Mouse (Mus musculus) midbrain, embryonic 11.5 days (tissue): ENCODE measurements around the gene Tor1a. TPM values are rescaled to one million over a fixed set of nuclear protein-coding genes. Genes with fewer than 3 reads are reported as not detected.

Source experiments
- ATAC-seq: fragments of 200-750 bp; cut with Nextera tagmentation; 2 replicates; pipeline ENCODE4 v1.8.0; 2017; ENCODE audit warnings: moderate TSS enrichment, moderate library complexity; ENCODE audit not compliant: low FRiP score
- DNase-seq: peaks from one replicate; pipeline ENCODE4 v3.0.0; 2015; ENCODE audit warnings: low spot score; ENCODE audit errors: missing footprints
- H3K27ac ChIP-seq: fragments of 300-500 bp; sonication (generic); 2 replicates; pipeline ENCODE4 v1.5.1; 2014; ENCODE audit warnings: low read depth, low read length
- H3K27me3 ChIP-seq: fragments of 300-500 bp; sonication (generic); 2 replicates; pipeline ENCODE4 v1.6.1; 2014; ENCODE audit warnings: mild to moderate bottlenecking, low read length, moderate library complexity, mixed read lengths; ENCODE audit not compliant: control insufficient read depth, insufficient read depth
- H3K36me3 ChIP-seq: fragments of 300-500 bp; sonication (generic); 2 replicates; pipeline ENCODE4 v1.6.1; 2014; ENCODE audit warnings: mild to moderate bottlenecking, low read length, moderate library complexity, mixed read lengths; ENCODE audit not compliant: control insufficient read depth, insufficient read depth
- H3K4me1 ChIP-seq: fragments of 300-500 bp; sonication (generic); 2 replicates; pipeline ENCODE4 v1.6.1; 2014; ENCODE audit warnings: low read length; ENCODE audit not compliant: control insufficient read depth, insufficient read depth
- H3K4me2 ChIP-seq: fragments of 300-500 bp; sonication (generic); 2 replicates; pipeline ENCODE4 v1.6.1; 2014; ENCODE audit warnings: mild to moderate bottlenecking, moderate library complexity
- H3K4me3 ChIP-seq: fragments of 300-500 bp; sonication (generic); 2 replicates; pipeline ENCODE4 v1.5.1; 2014; ENCODE audit warnings: low read depth, low read length
- H3K9ac ChIP-seq: fragments of 300-500 bp; sonication (generic); 2 replicates; pipeline ENCODE4 v1.6.1; 2014; ENCODE audit warnings: low read length
- H3K9me3 ChIP-seq: fragments of 300-500 bp; sonication (generic); 2 replicates; pipeline ENCODE4 v1.6.1; 2016; ENCODE audit warnings: low read length; ENCODE audit not compliant: control insufficient read depth
- WGBS: fragments of 180-500 bp; shearing (Covaris S2); extraction: QIAGEN DNeasy Blood & Tissue Kit; methylation state at CpG from one replicate; pipeline ENCODE4 v1.1.7; 2014; 5-methylcytosine and 5-hydroxymethylcytosine counted together
- polyA plus RNA-seq: library from polyadenylated mRNA; unstranded; fragments of >200 nt; fragmentation: Nextera tagmentation; extraction: Ambion mirVana; gene quantifications from 2 replicates; pipeline ENCODE4 v1.2.1, GENCODE M21; 2014

Tor1a gene
- 76.9 and 84.5 TPM in 2 replicates for polyA plus RNA-seq

- peak within 1 kb of the TSS; percentile 82 for H3K4me3 ChIP-seq
- H3K27me3 ChIP-seq: no peaks in the 10 kb centered on the region
- peak within 1 kb of the TSS; percentile 81 for H3K9ac ChIP-seq
- no peaks in the 10 kb centered on the region for H3K9me3 ChIP-seq
- H3K4me1 ChIP-seq: peaks cover 16% of the 10 kb centered on the region
- DNase-seq (peak; percentile 98), ATAC-seq (peak; percentile 93)
- H3K4me2 ChIP-seq: peak within 1 kb of the TSS; percentile 83
- peaks cover 6% of the 10 kb centered on the region for H3K36me3 ChIP-seq
- 3% methylated on average over 53 of the region's 59 CpGs for WGBS
- H3K27ac ChIP-seq: peak within 1 kb of the TSS; percentile 46
Observed at GRCm38 (mm10) chr2:30967352-30968327, at the start of gene Tor1a. Gene Tor1a (minus strand): TSS chr2:30967933.

GRCm38 (mm10) chr2:31013371-31014120, 45.8 kb upstream of the Tor1a start:
- ATAC-seq: no peak
- 72% methylated on average over 14 of the region's 14 CpGs for WGBS
- no peak overlapping the region for H3K4me3 ChIP-seq

GRCm38 (mm10) chr2:31007208-31007607, 39.5 kb upstream of the Tor1a start:
- 91% methylated on average over 5 of the region's 5 CpGs for WGBS
- no peak overlapping the region for H3K27ac ChIP-seq

More at GRCm38 (mm10) chr2:31013371-31014120, 45.8 kb upstream of the Tor1a start:
- DNase-seq: no peak
- Histone ChIP-seq H3K27ac (no peak overlapping the region), H3K4me1 (no peaks in the 10 kb centered on the region), H3K36me3 (peaks cover 4% of the 10 kb centered on the region), H3K4me2 (no peak overlapping the region), H3K9ac (no peak overlapping the region), H3K9me3 (no peaks in the 10 kb centered on the region), H3K27me3 (no peaks in the 10 kb centered on the region)

GRCm38 (mm10) chr2:31006434-31006833, 38.7 kb upstream of the Tor1a start:
- 90% methylated on average over 5 of the region's 5 CpGs for WGBS
- no peak overlapping the region for H3K4me2 ChIP-seq

More at GRCm38 (mm10) chr2:31007208-31007607, 39.5 kb upstream of the Tor1a start:
- Histone ChIP-seq H3K36me3 (no peaks in the 10 kb centered on the region), H3K27me3 (no peaks in the 10 kb centered on the region), H3K9me3 (no peaks in the 10 kb centered on the region), H3K4me1 (no peaks in the 10 kb centered on the region), H3K9ac (no peak overlapping the region), H3K4me2 (no peak overlapping the region), H3K4me3 (no peak overlapping the region)
- ATAC-seq (no peak), DNase-seq (no peak)

GRCm38 (mm10) chr2:31005453-31005852, 37.7 kb upstream of the Tor1a start:
- Histone ChIP-seq H3K27me3 (no peaks in the 10 kb centered on the region), H3K9ac (no peak overlapping the region), H3K27ac (no peak overlapping the region), H3K9me3 (no peaks in the 10 kb centered on the region), H3K4me1 (no peaks in the 10 kb centered on the region), H3K4me3 (no peak overlapping the region), H3K4me2 (no peak overlapping the region), H3K36me3 (no peaks in the 10 kb centered on the region)
- WGBS: 82% methylated on average over 2 of the region's 2 CpGs
- DNase-seq (no peak), ATAC-seq (no peak)

More at GRCm38 (mm10) chr2:31006434-31006833, 38.7 kb upstream of the Tor1a start:
- Histone ChIP-seq H3K4me1 (no peaks in the 10 kb centered on the region), H3K27ac (no peak overlapping the region), H3K36me3 (no peaks in the 10 kb centered on the region), H3K9ac (no peak overlapping the region), H3K9me3 (no peaks in the 10 kb centered on the region), H3K27me3 (no peaks in the 10 kb centered on the region), H3K4me3 (no peak overlapping the region)
- DNase-seq: no peak
- no peak for ATAC-seq

GRCm38 (mm10) chr2:31002857-31003256, 35.1 kb upstream of the Tor1a start:
- DNase-seq (no peak), ATAC-seq (no peak)
- H3K4me3 ChIP-seq: no peak overlapping the region
- H3K4me1 ChIP-seq: no peaks in the 10 kb centered on the region
- no peak overlapping the region for H3K9ac ChIP-seq
- no peak overlapping the region for H3K4me2 ChIP-seq
- no peak overlapping the region for H3K27ac ChIP-seq
- no peaks in the 10 kb centered on the region for H3K27me3 ChIP-seq
- 94% methylated on average over 10 of the region's 10 CpGs for WGBS
- H3K36me3 ChIP-seq: no peaks in the 10 kb centered on the region
- H3K9me3 ChIP-seq: no peaks in the 10 kb centered on the region

- no peaks in the 10 kb centered on the region for H3K9me3 ChIP-seq
- 77% methylated on average over 8 of the region's 8 CpGs for WGBS
- DNase-seq: no peak
- H3K27ac ChIP-seq: no peak overlapping the region
- ATAC-seq: no peak
- no peak overlapping the region for H3K4me3 ChIP-seq
- no peaks in the 10 kb centered on the region for H3K27me3 ChIP-seq
- no peak overlapping the region for H3K4me2 ChIP-seq
- H3K4me1 ChIP-seq: no peaks in the 10 kb centered on the region
- H3K9ac ChIP-seq: no peak overlapping the region
- H3K36me3 ChIP-seq: no peaks in the 10 kb centered on the region
Observed at GRCm38 (mm10) chr2:30998443-30999260, 30.9 kb upstream of the Tor1a start.

GRCm38 (mm10) chr2:30995432-30995996, 27.8 kb upstream of the Tor1a start:
- DNase-seq (no peak), ATAC-seq (no peak)
- WGBS: 78% methylated on average over 11 of the region's 11 CpGs
- Histone ChIP-seq H3K4me2 (no peak overlapping the region), H3K27ac (no peak overlapping the region), H3K9me3 (no peaks in the 10 kb centered on the region), H3K9ac (no peak overlapping the region), H3K4me1 (no peaks in the 10 kb centered on the region), H3K36me3 (no peaks in the 10 kb centered on the region), H3K27me3 (no peaks in the 10 kb centered on the region), H3K4me3 (no peak overlapping the region)
